Mouse (Mus musculus) 3T3-L1 (cell line): ENCODE data around the gene Rps6ka5.

Experiments used
- DNase-seq: peaks from one replicate; pipeline ENCODE4 v3.0.0-alpha.2; 2015; ENCODE audit warnings: low read depth, low spot score

The Rps6ka5 gene

GRCm38 (mm10) chr12:100726651-100727050, at the start of gene Rps6ka5:
TSS of gene Rps6ka5 (minus strand) at chr12:100726983.
- no peak for DNase-seq

GRCm38 (mm10) chr12:100775911-100776581, 49.3 kb upstream of the Rps6ka5 start:
- peak; percentile 32 for DNase-seq

- no peak for DNase-seq
These were observed 48.5 kb upstream of the Rps6ka5 start for GRCm38 (mm10) chr12:100775291-100775690.

- DNase-seq, result no peak
These were observed 48.0 kb upstream of the Rps6ka5 start for GRCm38 (mm10) chr12:100774756-100775155.

- peak; percentile 69 for DNase-seq
These were observed 45.6 kb upstream of the Rps6ka5 start for GRCm38 (mm10) chr12:100772230-100772984.

GRCm38 (mm10) chr12:100770765-100771164, 44.0 kb upstream of the Rps6ka5 start:
- DNase-seq, result no peak

- DNase-seq, result no peak
These were observed 43.1 kb upstream of the Rps6ka5 start for GRCm38 (mm10) chr12:100769871-100770270.

GRCm38 (mm10) chr12:100764329-100765018, 37.7 kb upstream of the Rps6ka5 start:
- no peak for DNase-seq

GRCm38 (mm10) chr12:100762663-100763425, 36.1 kb upstream of the Rps6ka5 start:
- DNase-seq, result no peak

- DNase-seq, result no peak
These were observed 30.6 kb upstream of the Rps6ka5 start for GRCm38 (mm10) chr12:100757427-100757826.

- no peak for DNase-seq
These were observed 26.9 kb upstream of the Rps6ka5 start for GRCm38 (mm10) chr12:100753716-100754115.

GRCm38 (mm10) chr12:100752977-100753376, 26.2 kb upstream of the Rps6ka5 start:
- DNase-seq, result no peak

GRCm38 (mm10) chr12:100742468-100742867, 15.7 kb upstream of the Rps6ka5 start:
- DNase-seq, result no peak

- DNase-seq, result no peak
These were observed 13.5 kb upstream of the Rps6ka5 start for GRCm38 (mm10) chr12:100740313-100740712.

GRCm38 (mm10) chr12:100739011-100739570, 12.3 kb upstream of the Rps6ka5 start:
- DNase-seq, result no peak

GRCm38 (mm10) chr12:100738498-100738897, 11.7 kb upstream of the Rps6ka5 start:
- no peak for DNase-seq

- no peak for DNase-seq
These were observed 8.8 kb upstream of the Rps6ka5 start for GRCm38 (mm10) chr12:100735581-100735980.

- no peak for DNase-seq
These were observed 8.4 kb upstream of the Rps6ka5 start for GRCm38 (mm10) chr12:100735156-100735555.

GRCm38 (mm10) chr12:100728646-100729485, 2.1 kb upstream of the Rps6ka5 start:
- DNase-seq, result no peak

- no peak for DNase-seq
These were observed 1.1 kb upstream of the Rps6ka5 start for GRCm38 (mm10) chr12:100727891-100728290.

GRCm38 (mm10) chr12:100725458-100725786, 1.4 kb downstream of the Rps6ka5 start:
- no peak for DNase-seq
